Mouse (Mus musculus): ENCODE data around the gene Parpbp. TPM values are rescaled to one million over a fixed set of nuclear protein-coding genes. Genes with fewer than 3 reads are reported as not detected.

Gene Parpbp
- total RNA-seq (2021) = 1.6 and 2.2 TPM in 2 replicates
- long read RNA-seq, partial matches to known transcripts = 0 of 2 reads
- long read RNA-seq, other reads (novel, unspliced or antisense) = 2 of 2 reads

- peak; percentile 88 for DNase-seq
Measured at GRCm38 (mm10) chr10:88146707-88147477, at the start of gene Parpbp, which contains the start of gene Nup37. TSS of gene Parpbp (minus strand) at chr10:88146941. TSS of gene Nup37 (plus strand) at chr10:88146992.

GRCm38 (mm10) chr10:88167438-88168077 lies 20.8 kb upstream of the Parpbp start:
- no peak for DNase-seq

- DNase-seq = no peak
Measured at GRCm38 (mm10) chr10:88166158-88166557, 19.4 kb upstream of the Parpbp start.

- no peak for DNase-seq
Measured at GRCm38 (mm10) chr10:88162676-88163075, 15.9 kb upstream of the Parpbp start.

GRCm38 (mm10) chr10:88162096-88162495 lies 15.4 kb upstream of the Parpbp start:
- no peak for DNase-seq

GRCm38 (mm10) chr10:88151658-88152057 lies 4.9 kb upstream of the Parpbp start:
- no peak for DNase-seq

- no peak for DNase-seq
Measured at GRCm38 (mm10) chr10:88150381-88150780, 3.6 kb upstream of the Parpbp start.

GRCm38 (mm10) chr10:88146187-88146586 lies 554 bp downstream of the Parpbp start:
- no peak for DNase-seq

GRCm38 (mm10) chr10:88135630-88136029 lies 11.1 kb downstream of the Parpbp start:
- no peak for DNase-seq

- no peak for DNase-seq
Measured at GRCm38 (mm10) chr10:88119721-88120120, 27.0 kb downstream of the Parpbp start.

- peak; percentile 18 for DNase-seq
Measured at GRCm38 (mm10) chr10:88113290-88113689, 33.5 kb downstream of the Parpbp start.

- no peak for DNase-seq
Measured at GRCm38 (mm10) chr10:88106169-88106568, 40.6 kb downstream of the Parpbp start.

GRCm38 (mm10) chr10:88090772-88091171 lies 56.0 kb downstream of the Parpbp start, which contains the start of gene Pmch:
TSS of gene Pmch (plus strand) at chr10:88091072.
- DNase-seq = no peak

GRCm38 (mm10) chr10:88067377-88067776 lies 79.4 kb downstream of the Parpbp start:
- DNase-seq = no peak

- DNase-seq = no peak
Measured at GRCm38 (mm10) chr10:88064872-88065271, 81.9 kb downstream of the Parpbp start.

GRCm38 (mm10) chr10:88063436-88063835 lies 83.3 kb downstream of the Parpbp start:
- DNase-seq = no peak

GRCm38 (mm10) chr10:88056950-88057649 lies 89.6 kb downstream of the Parpbp start:
- peak; percentile 29 for DNase-seq

- DNase-seq = no peak
Measured at GRCm38 (mm10) chr10:88054233-88054985, 92.3 kb downstream of the Parpbp start.

GRCm38 (mm10) chr10:88046098-88046771 lies 100.5 kb downstream of the Parpbp start:
- no peak for DNase-seq

- DNase-seq = no peak
Measured at GRCm38 (mm10) chr10:88044297-88044696, 102.4 kb downstream of the Parpbp start.
